Mouse (Mus musculus) forebrain, embryonic 11.5 days (tissue): ENCODE measurements at regions not wholly inside any gene's neighbourhood (a gene's known extent, or its start where the extent isn't known, plus 50 kb on each side); places are given as distances from the start of the nearest gene placed in this dataset.

ENCODE experiments used
- ATAC-seq: fragments of 200-750 bp; cut with Nextera tagmentation; replicated peaks from 2 replicates; pipeline ENCODE4 v1.8.0; 2017; ENCODE audit warnings: moderate TSS enrichment; ENCODE audit not compliant: low FRiP score
- DNase-seq: peaks from one replicate; pipeline ENCODE4 v3.0.0-alpha.2; 2017; ENCODE audit warnings: low spot score
- H3K27ac ChIP-seq: fragments of 300-500 bp; sonication (generic); 2 replicates; pipeline ENCODE4 v1.5.1; 2014; ENCODE audit warnings: low read depth, low read length
- H3K27me3 ChIP-seq: fragments of 300-500 bp; sonication (generic); 2 replicates; pipeline ENCODE4 v1.6.1; 2014; ENCODE audit warnings: mild to moderate bottlenecking, low read length, mixed read lengths; ENCODE audit not compliant: control insufficient read depth, insufficient read depth
- H3K36me3 ChIP-seq: fragments of 300-500 bp; sonication (generic); 2 replicates; pipeline ENCODE4 v1.6.1; 2014; ENCODE audit warnings: mild to moderate bottlenecking, low read length, moderate library complexity, mixed read lengths; ENCODE audit not compliant: control insufficient read depth, insufficient read depth
- H3K4me1 ChIP-seq: fragments of 300-500 bp; sonication (generic); replicated peaks from 2 replicates; pipeline ENCODE4 v1.6.1; 2014; ENCODE audit warnings: low read length, mixed read lengths; ENCODE audit not compliant: control insufficient read depth, insufficient read depth
- H3K4me2 ChIP-seq: fragments of 300-500 bp; sonication (generic); 2 replicates; pipeline ENCODE4 v1.6.1; 2014; ENCODE audit warnings: low read depth, mild to moderate bottlenecking, low read length, moderate library complexity, mixed read lengths; ENCODE audit not compliant: severe bottlenecking
- H3K4me3 ChIP-seq: fragments of 300-500 bp; sonication (generic); 2 replicates; pipeline ENCODE4 v1.5.1; 2014; ENCODE audit warnings: low read depth, low read length
- H3K9ac ChIP-seq: fragments of 300-500 bp; sonication (generic); 2 replicates; pipeline ENCODE4 v1.6.1; 2014; ENCODE audit warnings: low read length
- H3K9me3 ChIP-seq: fragments of 300-500 bp; sonication (generic); 2 replicates; pipeline ENCODE4 v1.6.1; 2016; ENCODE audit warnings: low read length, mixed read lengths; ENCODE audit not compliant: control insufficient read depth
- WGBS: fragments of 180-500 bp; shearing (Covaris S2); extraction: QIAGEN DNeasy Blood & Tissue Kit; methylation state at CpG from one replicate; pipeline ENCODE4 v1.1.7; 2014; 5-methylcytosine and 5-hydroxymethylcytosine counted together

GRCm38 (mm10) chr9:94589672-94590071 is 51.8 kb upstream of the 1190002N15Rik start:
- Histone ChIP-seq H3K4me3 (no peak overlapping the region), H3K4me2 (no peak overlapping the region), H3K36me3 (no peaks in the 10 kb centered on the region), H3K4me1 (no peaks in the 10 kb centered on the region), H3K9ac (no peak overlapping the region), H3K27me3 (no peaks in the 10 kb centered on the region), H3K27ac (no peak overlapping the region), H3K9me3 (no peaks in the 10 kb centered on the region)
- WGBS = 98% methylated on average over 2 of the region's 2 CpGs
- DNase-seq = no peak
- ATAC-seq = no peak

- no peak overlapping the region for H3K9ac ChIP-seq
- DNase-seq (no peak), ATAC-seq (no peak)
- no peaks in the 10 kb centered on the region for H3K9me3 ChIP-seq
- no peak overlapping the region for H3K27ac ChIP-seq
- no peaks in the 10 kb centered on the region; the same call in 1 of the 2 replicates for H3K4me1 ChIP-seq
- no peak overlapping the region for H3K4me2 ChIP-seq
- no peaks in the 10 kb centered on the region for H3K36me3 ChIP-seq
- no peak overlapping the region for H3K4me3 ChIP-seq
- no peaks in the 10 kb centered on the region for H3K27me3 ChIP-seq
- WGBS = 91% methylated on average over 2 of the region's 2 CpGs
These were observed 64.7 kb upstream of the Slc9a9 start for GRCm38 (mm10) chr9:94604993-94605392.

GRCm38 (mm10) chr9:94606422-94606821 is 63.3 kb upstream of the Slc9a9 start:
- Histone ChIP-seq H3K9ac (no peak overlapping the region), H3K4me1 (peaks cover 2% of the 10 kb centered on the region; the same call in 1 of the 2 replicates), H3K27me3 (no peaks in the 10 kb centered on the region), H3K27ac (no peak overlapping the region), H3K4me3 (no peak overlapping the region), H3K4me2 (no peak overlapping the region), H3K9me3 (no peaks in the 10 kb centered on the region), H3K36me3 (no peaks in the 10 kb centered on the region)
- no peak for DNase-seq
- ATAC-seq = no peak
- 78% methylated on average over 2 of the region's 2 CpGs for WGBS

GRCm38 (mm10) chr9:94607011-94607749 is 62.5 kb upstream of the Slc9a9 start:
- Histone ChIP-seq H3K4me3 (no peak overlapping the region), H3K27me3 (no peaks in the 10 kb centered on the region), H3K9ac (no peak overlapping the region), H3K9me3 (no peaks in the 10 kb centered on the region), H3K4me2 (no peak overlapping the region), H3K27ac (no peak overlapping the region), H3K4me1 (peaks cover 2% of the 10 kb centered on the region; the same call in 1 of the 2 replicates), H3K36me3 (no peaks in the 10 kb centered on the region)
- DNase-seq (no peak), ATAC-seq (no peak)
- 87% methylated on average over 13 of the region's 13 CpGs for WGBS

GRCm38 (mm10) chr9:94607750-94608106 is 62.0 kb upstream of the Slc9a9 start:
- no peaks in the 10 kb centered on the region for H3K36me3 ChIP-seq
- H3K4me2 ChIP-seq = no peak overlapping the region
- H3K4me1 ChIP-seq = peaks cover 2% of the 10 kb centered on the region; the same call in 1 of the 2 replicates
- H3K9ac ChIP-seq = no peak overlapping the region
- no peak overlapping the region for H3K4me3 ChIP-seq
- 87% methylated on average over 2 of the region's 2 CpGs for WGBS
- no peaks in the 10 kb centered on the region for H3K27me3 ChIP-seq
- DNase-seq (peak; percentile 13), ATAC-seq (no peak)
- no peak overlapping the region for H3K27ac ChIP-seq
- no peaks in the 10 kb centered on the region for H3K9me3 ChIP-seq

GRCm38 (mm10) chr9:94610101-94610500 is 59.6 kb upstream of the Slc9a9 start:
- Histone ChIP-seq H3K27ac (no peak overlapping the region), H3K36me3 (no peaks in the 10 kb centered on the region), H3K4me1 (peaks cover 2% of the 10 kb centered on the region; the same call in 1 of the 2 replicates), H3K9ac (no peak overlapping the region), H3K4me2 (no peak overlapping the region), H3K9me3 (no peaks in the 10 kb centered on the region), H3K27me3 (no peaks in the 10 kb centered on the region), H3K4me3 (no peak overlapping the region)
- ATAC-seq (no peak), DNase-seq (peak; percentile 1)
- WGBS = 50% methylated on average over 3 of the region's 3 CpGs

GRCm38 (mm10) chr9:94610600-94611337 is 58.9 kb upstream of the Slc9a9 start:
- DNase-seq = peak; percentile 48
- WGBS = 55% methylated on average over 5 of the region's 5 CpGs
- H3K4me1 ChIP-seq = peaks cover 2% of the 10 kb centered on the region; the same call in 1 of the 2 replicates
- H3K9ac ChIP-seq = no peak overlapping the region
- ATAC-seq = peak; percentile 60
- H3K27ac ChIP-seq = no peak overlapping the region
- no peaks in the 10 kb centered on the region for H3K9me3 ChIP-seq
- no peaks in the 10 kb centered on the region for H3K27me3 ChIP-seq
- no peaks in the 10 kb centered on the region for H3K36me3 ChIP-seq
- H3K4me2 ChIP-seq = no peak overlapping the region
- no peak overlapping the region for H3K4me3 ChIP-seq

GRCm38 (mm10) chr9:94613891-94614671 is 55.6 kb upstream of the Slc9a9 start:
- WGBS = 51% methylated on average over 6 of the region's 6 CpGs
- ATAC-seq (peak; percentile 48; the same call in 1 of the 2 replicates), DNase-seq (no peak)
- Histone ChIP-seq H3K4me2 (no peak overlapping the region), H3K9ac (no peak overlapping the region), H3K27ac (no peak overlapping the region), H3K27me3 (no peaks in the 10 kb centered on the region), H3K4me3 (no peak overlapping the region), H3K4me1 (peaks cover 2% of the 10 kb centered on the region; the same call in 1 of the 2 replicates), H3K36me3 (no peaks in the 10 kb centered on the region), H3K9me3 (no peaks in the 10 kb centered on the region)
